Mouse (Mus musculus): ENCODE data around the gene Mbd5. TPM values are rescaled to one million over a fixed set of nuclear protein-coding genes. Genes with fewer than 3 reads are reported as not detected.

Mbd5 gene
- 41.5 and 43.1 TPM in 2 replicates for polyA plus RNA-seq (2014; fragmentation: Nextera tagmentation; extraction: Ambion mirVana)

DNA sequence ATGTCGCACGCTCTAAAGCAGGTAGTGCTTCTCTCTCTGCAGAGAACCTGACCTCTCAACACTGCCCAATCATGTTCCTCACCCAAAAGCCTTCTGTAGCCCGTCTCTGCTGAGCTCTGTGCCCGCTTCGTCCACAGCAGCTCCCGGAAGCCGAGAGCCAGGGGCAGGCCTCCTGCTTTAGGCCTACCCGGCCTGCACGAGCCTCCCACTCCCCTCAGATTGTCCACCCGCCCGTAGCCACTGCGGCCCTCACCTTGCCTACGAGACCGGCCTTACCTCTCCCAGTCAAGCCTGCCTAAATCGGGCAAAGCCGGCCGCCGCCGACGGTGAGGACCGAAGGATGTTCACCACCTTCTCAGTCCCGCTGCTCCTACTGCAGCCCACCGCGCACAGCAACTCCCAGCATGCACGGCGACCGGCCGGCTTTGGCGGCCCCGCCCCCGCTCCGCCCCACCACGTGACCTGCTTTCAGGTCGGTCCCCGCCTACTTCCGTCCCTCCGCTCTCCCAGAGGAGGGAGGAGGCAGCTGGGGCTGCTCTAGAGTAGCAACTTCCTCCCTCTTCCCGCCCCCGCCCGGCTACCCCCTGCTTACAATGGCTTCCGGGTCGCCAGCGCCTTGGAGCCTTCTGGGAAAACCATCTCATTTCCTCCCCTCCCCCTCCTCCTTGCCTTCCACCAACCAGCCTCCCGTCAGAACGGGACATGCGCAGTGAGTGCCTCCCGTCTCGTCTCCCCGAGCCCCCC, at the start of gene Mbd5:
TSS of gene Mbd5 (plus strand) at position 668 of the 744 bp plus-strand sequence.
- Histone ChIP-seq H3K4me2 (replicated peaks; ENCODE audit: low read depth, low read length) (peak within 1 kb of the TSS; percentile 68), H3K4me1 (replicated peaks; ENCODE audit: control insufficient read depth, insufficient read depth, low read length) (no peaks in the 10 kb centered on the region), H3K4me3 (ENCODE audit: low read depth, low read length) (peak within 1 kb of the TSS; percentile 89), H3K9ac (ENCODE audit: low read depth, low read length) (peak within 1 kb of the TSS; percentile 93), H3K27me3 (ENCODE audit: control insufficient read depth, insufficient read depth, low read length) (no peaks in the 10 kb centered on the region), H3K9me3 (ENCODE audit: control insufficient read depth, low read length) (no peaks in the 10 kb centered on the region), H3K36me3 (ENCODE audit: control insufficient read depth, insufficient read depth, low read length) (no peaks in the 10 kb centered on the region), H3K27ac (ENCODE audit: low read depth, low read length) (peak within 1 kb of the TSS; percentile 91)
- under 1% methylated on average over 42 of the region's 49 CpGs for whole genome bisulfite sequencing
- DNase-seq (ENCODE audit: low spot score) (peak; percentile 98), ATAC-seq (ENCODE audit: low FRiP score) (peak; percentile 99)

DNA sequence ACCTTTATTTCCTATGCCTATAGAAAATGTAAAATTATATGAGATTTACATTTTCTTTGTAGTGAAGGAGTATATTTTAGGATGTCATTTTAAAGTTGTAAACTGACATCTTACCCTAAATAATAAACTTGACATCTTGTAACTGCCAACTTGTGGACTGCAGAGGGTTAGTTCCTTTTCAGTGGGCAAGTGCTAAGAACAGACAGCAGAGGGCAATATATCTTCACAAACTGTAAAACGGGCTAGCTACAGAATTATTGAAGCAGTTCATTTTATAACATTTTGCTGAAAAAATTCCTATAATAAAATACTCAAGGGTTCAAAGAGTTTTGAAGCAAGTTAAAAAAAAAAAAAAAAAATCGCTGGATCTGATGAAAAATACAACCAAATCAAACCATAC, 40.4 kb upstream of the Mbd5 start:
- no peaks in the 10 kb centered on the region for H3K4me1 ChIP-seq (replicated peaks; ENCODE audit: control insufficient read depth, insufficient read depth, low read length)
- H3K4me3 ChIP-seq (ENCODE audit: low read depth, low read length): no peak overlapping the region
- no peak for ATAC-seq (ENCODE audit: low FRiP score)
- peak; percentile 26 for DNase-seq (ENCODE audit: low spot score)
- WGBS: 62% methylated on average over 2 of the region's 2 CpGs
- no peaks in the 10 kb centered on the region for H3K27me3 ChIP-seq (ENCODE audit: control insufficient read depth, insufficient read depth, low read length)
- H3K9me3 ChIP-seq (ENCODE audit: control insufficient read depth, low read length): no peaks in the 10 kb centered on the region
- no peak overlapping the region for H3K27ac ChIP-seq (ENCODE audit: low read depth, low read length)
- no peaks in the 10 kb centered on the region for H3K36me3 ChIP-seq (ENCODE audit: control insufficient read depth, insufficient read depth, low read length)
- no peak overlapping the region for H3K4me2 ChIP-seq (replicated peaks; ENCODE audit: low read depth, low read length)
- no peak overlapping the region for H3K9ac ChIP-seq (ENCODE audit: low read depth, low read length)

DNA sequence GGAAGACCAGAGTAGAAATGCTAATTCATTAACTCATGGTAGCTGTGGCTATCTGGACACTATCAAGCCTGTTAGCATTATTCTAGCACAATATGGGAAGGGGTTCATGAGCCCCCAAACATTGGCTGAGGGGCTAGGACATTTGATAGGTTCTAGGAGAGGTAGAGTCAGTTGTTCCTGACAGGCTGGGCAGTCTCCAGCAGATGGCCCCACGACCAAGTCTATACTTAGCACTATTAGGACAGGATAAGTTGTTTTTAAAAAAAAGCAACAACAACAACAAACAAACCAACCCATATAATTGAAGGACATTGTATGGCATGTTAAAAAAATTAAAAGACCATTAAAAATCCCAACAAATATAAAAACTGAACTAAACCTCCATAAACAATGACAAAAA, 35.1 kb upstream of the Mbd5 start:
- Histone ChIP-seq H3K4me2 (replicated peaks; ENCODE audit: low read depth, low read length) (no peak overlapping the region), H3K36me3 (ENCODE audit: control insufficient read depth, insufficient read depth, low read length) (no peaks in the 10 kb centered on the region), H3K27me3 (ENCODE audit: control insufficient read depth, insufficient read depth, low read length) (no peaks in the 10 kb centered on the region), H3K27ac (ENCODE audit: low read depth, low read length) (no peak overlapping the region), H3K9ac (ENCODE audit: low read depth, low read length) (no peak overlapping the region), H3K4me1 (replicated peaks; ENCODE audit: control insufficient read depth, insufficient read depth, low read length) (no peaks in the 10 kb centered on the region), H3K4me3 (ENCODE audit: low read depth, low read length) (no peak overlapping the region), H3K9me3 (ENCODE audit: control insufficient read depth, low read length) (no peaks in the 10 kb centered on the region)
- no peak for DNase-seq (ENCODE audit: low spot score)
- ATAC-seq (ENCODE audit: low FRiP score): no peak
- 87% methylated on average over 1 of the region's 1 CpGs for WGBS

DNA sequence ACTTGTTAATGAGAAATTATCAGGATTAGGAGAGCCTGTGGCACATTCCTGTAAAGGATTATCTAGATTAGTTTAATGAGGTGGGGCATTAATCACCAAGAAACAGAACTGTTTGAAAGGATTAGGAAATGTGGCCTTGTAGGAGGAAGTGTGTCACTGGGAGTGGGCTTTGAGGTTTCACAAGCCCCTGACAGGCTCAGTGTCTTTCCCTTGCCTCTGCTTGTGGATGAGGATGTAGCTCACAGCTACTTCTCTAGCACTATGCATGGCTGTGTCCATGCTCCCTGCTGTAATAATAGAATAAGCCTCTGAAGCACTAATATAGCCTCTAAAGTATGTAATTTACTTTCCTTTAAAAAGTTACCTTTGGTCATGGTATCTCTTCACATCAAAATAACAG, 33.5 kb upstream of the Mbd5 start:
- Histone ChIP-seq H3K4me1 (replicated peaks; ENCODE audit: control insufficient read depth, insufficient read depth, low read length) (no peaks in the 10 kb centered on the region), H3K27ac (ENCODE audit: low read depth, low read length) (no peak overlapping the region), H3K4me3 (ENCODE audit: low read depth, low read length) (no peak overlapping the region), H3K36me3 (ENCODE audit: control insufficient read depth, insufficient read depth, low read length) (no peaks in the 10 kb centered on the region), H3K4me2 (replicated peaks; ENCODE audit: low read depth, low read length) (no peak overlapping the region), H3K9ac (ENCODE audit: low read depth, low read length) (no peak overlapping the region), H3K27me3 (ENCODE audit: control insufficient read depth, insufficient read depth, low read length) (no peaks in the 10 kb centered on the region), H3K9me3 (ENCODE audit: control insufficient read depth, low read length) (no peaks in the 10 kb centered on the region)
- ATAC-seq (ENCODE audit: low FRiP score) (no peak), DNase-seq (ENCODE audit: low spot score) (no peak)

DNA sequence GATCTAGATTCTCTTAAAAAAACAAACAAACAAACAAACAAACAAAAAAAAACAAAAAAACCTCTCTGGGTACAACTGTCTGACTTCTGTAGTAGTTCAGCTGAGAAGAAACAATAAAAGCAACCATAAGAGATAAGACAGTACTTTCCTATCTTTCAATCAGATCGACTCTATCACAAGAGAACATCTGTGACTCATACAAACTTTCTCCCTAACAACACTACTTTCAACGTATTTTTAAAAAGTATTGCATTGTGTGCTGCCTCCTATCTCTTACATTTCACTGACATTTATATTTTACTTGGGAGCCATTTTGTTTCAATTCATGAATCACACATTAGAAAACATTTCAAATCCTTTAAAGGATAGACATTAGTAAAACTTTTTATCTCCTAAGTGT, 14.2 kb upstream of the Mbd5 start:
- Histone ChIP-seq H3K9ac (ENCODE audit: low read depth, low read length) (no peak overlapping the region), H3K36me3 (ENCODE audit: control insufficient read depth, insufficient read depth, low read length) (no peaks in the 10 kb centered on the region)
- WGBS: 90% methylated on average over 2 of the region's 2 CpGs

DNA sequence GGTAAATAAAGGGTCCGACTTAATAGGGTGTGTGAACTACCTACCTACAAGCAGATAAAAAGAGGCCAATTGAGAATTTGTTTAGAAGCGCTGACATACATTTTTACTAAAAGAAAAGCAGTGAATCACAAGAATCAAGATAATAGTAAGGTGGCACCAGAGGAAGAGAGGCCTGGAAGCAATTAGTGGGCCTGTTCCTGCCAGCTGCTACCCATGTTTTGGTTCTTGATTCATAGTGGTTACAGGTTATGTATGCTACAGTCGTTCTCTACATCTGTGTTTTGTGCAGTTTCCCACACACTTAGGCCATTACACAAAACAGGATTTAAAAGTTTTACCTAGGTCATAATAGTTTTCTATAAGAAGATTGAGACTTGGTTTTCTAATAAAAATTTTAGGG, 1.5 kb upstream of the Mbd5 start:
- DNase-seq (ENCODE audit: low spot score): peak; percentile 7
- Histone ChIP-seq H3K27ac (ENCODE audit: low read depth, low read length) (no peak overlapping the region), H3K27me3 (ENCODE audit: control insufficient read depth, insufficient read depth, low read length) (no peaks in the 10 kb centered on the region), H3K4me1 (replicated peaks; ENCODE audit: control insufficient read depth, insufficient read depth, low read length) (no peaks in the 10 kb centered on the region), H3K9me3 (ENCODE audit: control insufficient read depth, low read length) (no peaks in the 10 kb centered on the region), H3K4me2 (replicated peaks; ENCODE audit: low read depth, low read length) (peak overlapping the region; percentile 68; the same call in 1 of the 2 replicates), H3K36me3 (ENCODE audit: control insufficient read depth, insufficient read depth, low read length) (no peaks in the 10 kb centered on the region), H3K4me3 (ENCODE audit: low read depth, low read length) (peak overlapping the region; percentile 89), H3K9ac (ENCODE audit: low read depth, low read length) (no peak overlapping the region)
- 61% methylated on average over 3 of the region's 3 CpGs for WGBS
- ATAC-seq (ENCODE audit: low FRiP score): no peak

More for the DNA sequence above, 14.2 kb upstream of the Mbd5 start:
- no peaks in the 10 kb centered on the region for H3K27me3 ChIP-seq (ENCODE audit: control insufficient read depth, insufficient read depth, low read length)
- DNase-seq (ENCODE audit: low spot score): no peak
- no peaks in the 10 kb centered on the region for H3K9me3 ChIP-seq (ENCODE audit: control insufficient read depth, low read length)
- H3K4me3 ChIP-seq (ENCODE audit: low read depth, low read length): no peak overlapping the region
- H3K27ac ChIP-seq (ENCODE audit: low read depth, low read length): no peak overlapping the region
- no peak overlapping the region for H3K4me2 ChIP-seq (replicated peaks; ENCODE audit: low read depth, low read length)
- H3K4me1 ChIP-seq (replicated peaks; ENCODE audit: control insufficient read depth, insufficient read depth, low read length): no peaks in the 10 kb centered on the region
- no peak for ATAC-seq (ENCODE audit: low FRiP score)

DNA sequence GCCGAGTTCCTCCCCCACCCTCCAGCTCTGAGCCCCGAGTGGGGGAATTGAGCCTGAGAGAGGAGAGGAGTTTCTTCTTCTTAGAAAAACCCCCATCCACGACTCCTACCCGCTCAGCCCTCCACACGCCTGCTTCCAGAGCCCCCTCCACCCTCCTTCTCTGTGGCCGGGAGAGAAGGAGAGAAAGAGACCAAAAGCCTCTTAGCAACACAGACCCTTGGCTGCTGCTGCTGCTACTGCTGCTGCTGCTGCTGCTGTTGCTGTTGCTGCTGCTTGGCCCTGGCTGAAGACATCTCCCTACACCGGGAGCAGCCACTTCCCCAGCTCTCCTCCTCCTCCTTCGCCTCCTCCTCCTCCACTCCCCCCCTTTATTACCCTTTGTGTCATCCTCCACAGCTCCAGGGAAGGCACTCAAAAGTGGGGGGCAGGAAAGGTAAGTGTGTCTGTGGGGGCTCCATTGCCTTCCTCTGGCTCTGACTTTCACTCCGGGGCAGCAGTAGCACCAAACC, 489 bp downstream of the Mbd5 start:
- Histone ChIP-seq H3K4me3 (ENCODE audit: low read depth, low read length) (peak overlapping the region; percentile 89), H3K4me2 (replicated peaks; ENCODE audit: low read depth, low read length) (peak overlapping the region; percentile 47), H3K9ac (ENCODE audit: low read depth, low read length) (peak overlapping the region; percentile 85), H3K9me3 (ENCODE audit: control insufficient read depth, low read length) (no peaks in the 10 kb centered on the region), H3K36me3 (ENCODE audit: control insufficient read depth, insufficient read depth, low read length) (no peaks in the 10 kb centered on the region), H3K27ac (ENCODE audit: low read depth, low read length) (peak overlapping the region; percentile 91), H3K27me3 (ENCODE audit: control insufficient read depth, insufficient read depth, low read length) (no peaks in the 10 kb centered on the region), H3K4me1 (replicated peaks; ENCODE audit: control insufficient read depth, insufficient read depth, low read length) (no peaks in the 10 kb centered on the region)
- WGBS: 0% methylated on average over 9 of the region's 9 CpGs
- DNase-seq (ENCODE audit: low spot score): peak; percentile 69
- peak; percentile 81 for ATAC-seq (ENCODE audit: low FRiP score)

DNA sequence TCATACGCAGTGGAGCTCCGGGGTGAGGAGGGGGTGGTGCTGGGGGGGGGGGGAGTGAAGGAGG, 776 bp downstream of the Mbd5 start, which contains the start of gene Orc4:
TSS of gene Orc4 (minus strand) at position 26 of the 64 bp plus-strand sequence.
- H3K9me3 ChIP-seq (ENCODE audit: control insufficient read depth, low read length): no peaks in the 10 kb centered on the region
- no peak for DNase-seq (ENCODE audit: low spot score)
- peak within 1 kb of the TSS; percentile 91 for H3K27ac ChIP-seq (ENCODE audit: low read depth, low read length)
- H3K36me3 ChIP-seq (ENCODE audit: control insufficient read depth, insufficient read depth, low read length): no peaks in the 10 kb centered on the region
- WGBS: 0% methylated on average over 2 of the region's 2 CpGs
- H3K9ac ChIP-seq (ENCODE audit: low read depth, low read length): peak within 1 kb of the TSS; percentile 85
- H3K27me3 ChIP-seq (ENCODE audit: control insufficient read depth, insufficient read depth, low read length): no peaks in the 10 kb centered on the region
- H3K4me2 ChIP-seq (replicated peaks; ENCODE audit: low read depth, low read length): peak within 1 kb of the TSS; percentile 47
- ATAC-seq (ENCODE audit: low FRiP score): no peak
- H3K4me3 ChIP-seq (ENCODE audit: low read depth, low read length): peak within 1 kb of the TSS; percentile 89
- no peaks in the 10 kb centered on the region for H3K4me1 ChIP-seq (replicated peaks; ENCODE audit: control insufficient read depth, insufficient read depth, low read length)

DNA sequence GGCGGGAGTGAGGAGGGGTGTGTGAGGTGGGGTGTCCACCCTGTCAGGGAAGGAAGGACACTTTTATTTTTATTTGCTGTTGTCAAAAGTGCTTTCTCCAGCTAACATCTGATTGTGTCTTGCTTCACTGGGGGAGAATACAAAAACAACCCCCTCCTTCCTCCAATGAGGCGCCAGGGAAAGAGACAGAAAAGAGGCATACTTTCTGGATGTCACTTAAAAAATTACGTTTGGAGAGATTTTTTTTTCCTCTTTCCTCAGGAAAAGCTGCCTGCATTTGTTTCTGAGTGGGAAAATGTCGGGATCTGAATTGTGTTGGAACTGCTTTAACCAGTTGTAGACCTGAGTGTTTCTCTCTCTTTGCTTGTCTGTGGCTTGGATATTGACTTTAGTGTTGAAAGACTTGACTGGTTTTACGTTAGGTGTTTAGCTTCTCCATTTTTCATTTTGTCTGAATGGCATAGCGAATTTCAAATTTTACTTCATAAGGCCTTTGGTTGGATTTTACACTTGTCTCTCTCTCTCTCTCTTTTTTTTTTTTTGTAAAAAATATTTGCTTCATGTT, 1.1 kb downstream of the Mbd5 start:
- Histone ChIP-seq H3K4me2 (replicated peaks; ENCODE audit: low read depth, low read length) (peak overlapping the region; percentile 47), H3K4me1 (replicated peaks; ENCODE audit: control insufficient read depth, insufficient read depth, low read length) (no peaks in the 10 kb centered on the region), H3K36me3 (ENCODE audit: control insufficient read depth, insufficient read depth, low read length) (no peaks in the 10 kb centered on the region), H3K27ac (ENCODE audit: low read depth, low read length) (peak overlapping the region; percentile 91), H3K4me3 (ENCODE audit: low read depth, low read length) (peak overlapping the region; percentile 89), H3K9ac (ENCODE audit: low read depth, low read length) (peak overlapping the region; percentile 85), H3K9me3 (ENCODE audit: control insufficient read depth, low read length) (no peaks in the 10 kb centered on the region), H3K27me3 (ENCODE audit: control insufficient read depth, insufficient read depth, low read length) (no peaks in the 10 kb centered on the region)
- WGBS: 9% methylated on average over 5 of the region's 6 CpGs
- DNase-seq (ENCODE audit: low spot score) (peak; percentile 19), ATAC-seq (ENCODE audit: low FRiP score) (no peak)
